Mouse (Mus musculus) megakaryocyte-erythroid progenitor cell, adult 5 weeks (primary cell): ENCODE data around the gene Cbl. TPM values are rescaled to one million over a fixed set of nuclear protein-coding genes. Genes with fewer than 3 reads are reported as not detected.

Source experiments
- polyA plus RNA-seq: library from polyadenylated mRNA; stranded (reverse); fragments of >175 nt; gene quantifications from 2 replicates; pipeline ENCODE4 v1.2.3, GENCODE M21; 2012

Gene Cbl
- polyA plus RNA-seq: 17.2 and 20.8 TPM in 2 replicates

GRCm38 (mm10) chr9:44233802-44234478 lies at the start of gene Cbl:
Gene Cbl, minus strand, starts transcription at chr9:44234049.

GRCm38 (mm10) chr9:44268432-44268831 lies 34.6 kb upstream of the Cbl start, which contains the start of gene Nlrx1:
Gene Nlrx1, minus strand, starts transcription at chr9:44268599.

GRCm38 (mm10) chr9:44251314-44251713 lies 17.5 kb upstream of the Cbl start, which contains the start of gene Pdzd3:
Gene Pdzd3, minus strand, starts transcription at chr9:44251471.

DNA sequence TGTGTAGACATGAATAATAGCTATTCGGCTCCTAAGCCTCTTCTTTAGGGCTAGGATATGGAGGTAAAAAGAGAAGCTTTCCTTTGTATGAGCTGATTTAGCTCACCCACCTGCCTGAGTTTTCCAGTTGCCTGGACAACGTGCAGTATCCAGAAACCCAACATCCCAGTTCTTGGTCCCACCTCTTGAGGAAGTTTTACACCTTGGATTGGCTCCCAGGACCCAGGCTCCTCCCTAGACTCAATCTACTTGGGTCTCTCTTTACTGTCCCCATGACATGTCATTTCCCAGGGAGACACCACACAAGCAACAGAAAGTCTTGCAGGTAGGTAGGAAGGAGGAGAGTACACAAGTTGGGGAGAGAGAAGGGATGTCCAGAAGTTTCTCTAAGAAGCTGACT lies 6.5 kb upstream of the Cbl start, which contains the start of gene Ccdc153:
Gene Ccdc153, plus strand, starts transcription at position 278 of the 400 bp plus-strand sequence.

GRCm38 (mm10) chr9:44134101-44134850 lies 99.6 kb downstream of the Cbl start, which contains the start of gene Mcam:
Gene Mcam, plus strand, starts transcription at chr9:44134469.

DNA sequence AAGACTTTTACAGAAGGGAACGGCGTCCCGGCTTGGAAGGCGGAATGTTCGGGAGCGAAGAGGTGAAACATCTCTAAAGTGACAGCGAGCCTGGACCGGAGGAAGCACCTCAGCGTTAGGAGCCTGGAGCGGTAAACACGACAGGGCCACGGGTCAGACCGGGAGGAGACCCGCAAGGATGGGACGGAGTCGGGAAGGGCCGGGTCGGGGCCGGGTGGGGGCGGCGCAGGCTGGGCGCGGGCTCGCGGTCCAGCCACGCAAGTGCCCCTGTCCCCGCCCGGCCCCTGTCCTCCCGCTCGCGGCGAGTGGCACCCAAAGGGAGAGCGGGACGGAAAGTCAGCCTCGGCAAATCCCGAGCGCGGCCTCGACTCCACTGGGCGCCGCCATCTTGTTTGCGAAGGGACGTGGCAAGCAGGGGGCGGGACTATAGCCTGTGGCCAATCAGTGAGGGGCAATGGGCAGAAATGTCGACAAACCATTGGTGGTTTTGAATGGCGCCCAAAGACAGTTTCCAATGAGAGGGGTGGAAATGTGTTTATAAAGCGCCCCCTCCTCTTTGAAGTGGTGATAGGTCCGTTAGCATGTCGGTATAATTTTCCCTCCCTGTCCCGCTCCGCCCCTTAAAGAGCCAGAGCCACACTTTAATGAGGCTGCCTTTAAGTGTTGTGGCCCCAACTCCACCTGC lies 120.6 kb downstream of the Cbl start, which contains the start of the genes Gm49380 and Rnf26:
Gene Gm49380, minus strand, starts transcription at position 396 of the 685 bp plus-strand sequence.
Gene Rnf26, minus strand, starts transcription at position 413 of the 685 bp plus-strand sequence.

DNA sequence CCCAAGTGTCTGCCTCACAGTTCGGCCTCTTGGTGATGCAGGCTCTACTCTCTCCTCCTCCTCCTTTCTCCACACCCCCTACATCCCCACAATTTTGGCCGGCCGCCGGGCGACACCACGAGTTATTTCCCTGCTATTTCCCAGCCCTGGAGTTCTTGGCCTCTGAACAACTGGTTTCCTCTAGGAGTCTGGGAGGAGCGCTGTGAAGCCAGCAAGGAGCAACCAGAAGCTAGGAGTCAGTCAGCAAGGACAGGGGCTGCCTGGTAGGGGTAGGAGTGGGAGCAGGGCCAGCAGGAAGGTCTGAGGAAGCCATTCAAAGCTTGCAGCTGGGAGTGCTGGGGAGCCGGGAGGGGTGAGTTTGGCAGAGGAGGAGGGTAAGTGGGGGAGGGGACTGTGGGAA lies 126.7 kb downstream of the Cbl start, which contains the start of gene C1qtnf5:
Gene C1qtnf5, plus strand, starts transcription at position 136 of the 400 bp plus-strand sequence.

GRCm38 (mm10) chr9:44101490-44101889 lies 132.4 kb downstream of the Cbl start, which contains the start of gene Mfrp:
Gene Mfrp, plus strand, starts transcription at chr9:44101729.

Other genes with a start within 250 kb of the Cbl start
- gene Thy1, start 190.7 kb downstream of the Cbl start, polyA plus RNA-seq: 5.2 and 6.1 TPM in 2 replicates
- gene Usp2, start 167.0 kb downstream of the Cbl start, polyA plus RNA-seq: 7.3 and 8.2 TPM in 2 replicates
- 0.15 and 0.47 TPM in 2 replicates for gene Mfrp, start 132.3 kb downstream of the Cbl start, polyA plus RNA-seq
- gene C1qtnf5, start 126.8 kb downstream of the Cbl start, polyA plus RNA-seq: 0.28 and 0.50 TPM in 2 replicates
- gene Gm49380, start 120.5 kb downstream of the Cbl start, polyA plus RNA-seq: not detected in 2 replicates
- 44.3 and 47.3 TPM in 2 replicates for gene Rnf26, start 120.5 kb downstream of the Cbl start, polyA plus RNA-seq
- gene Mcam, start 99.6 kb downstream of the Cbl start, polyA plus RNA-seq: 0.49 and 0.73 TPM in 2 replicates
- not detected in 2 replicates for gene Ccdc153, start 6.6 kb upstream of the Cbl start, polyA plus RNA-seq
- gene Pdzd3, start 17.4 kb upstream of the Cbl start, polyA plus RNA-seq: 0.13 and 0.44 TPM in 2 replicates
- 12.4 and 18.2 TPM in 2 replicates for gene Nlrx1, start 34.5 kb upstream of the Cbl start, polyA plus RNA-seq
- gene Abcg4, start 54.6 kb upstream of the Cbl start, polyA plus RNA-seq: 12.4 and 16.0 TPM in 2 replicates
- 5.1 and 7.4 TPM in 2 replicates for gene Hinfp, start 71.6 kb upstream of the Cbl start, polyA plus RNA-seq
- gene C2cd2l, start 86.2 kb upstream of the Cbl start, polyA plus RNA-seq: 64.6 and 72.7 TPM in 2 replicates
- gene Dpagt1, start 92.0 kb upstream of the Cbl start, polyA plus RNA-seq: 10.2 and 12.1 TPM in 2 replicates
- gene H2afx, start 100.6 kb upstream of the Cbl start, polyA plus RNA-seq: 701 and 895 TPM in 2 replicates
- gene Hmbs, start 110.2 kb upstream of the Cbl start, polyA plus RNA-seq: 70.8 and 79.3 TPM in 2 replicates
- 14.2 and 16.1 TPM in 2 replicates for gene Vps11, start 127.6 kb upstream of the Cbl start, polyA plus RNA-seq
- gene Hyou1, start 145.4 kb upstream of the Cbl start, polyA plus RNA-seq: 72.8 and 74.0 TPM in 2 replicates
- gene Slc37a4, start 162.8 kb upstream of the Cbl start, polyA plus RNA-seq: 19.2 and 19.6 TPM in 2 replicates
- 281 and 286 TPM in 2 replicates for gene Rps25, start 173.1 kb upstream of the Cbl start, polyA plus RNA-seq
- gene Trappc4, start 173.6 kb upstream of the Cbl start, polyA plus RNA-seq: 10.1 and 11.5 TPM in 2 replicates
- gene Ccdc84, start 184.5 kb upstream of the Cbl start, polyA plus RNA-seq: 17.1 and 21.6 TPM in 2 replicates
- gene Foxr1, start 207.1 kb upstream of the Cbl start, polyA plus RNA-seq: not detected in 2 replicates
- not detected in 2 replicates for gene Upk2, start 220.9 kb upstream of the Cbl start, polyA plus RNA-seq
- 59.4 and 73.6 TPM in 2 replicates for gene Bcl9l, start 248.8 kb upstream of the Cbl start, polyA plus RNA-seq